Mouse (Mus musculus): ENCODE data around the gene Smim24.

Gene Smim24

GRCm38 (mm10) chr10:81433541-81434289 is 40.9 kb downstream of the Smim24 start:
- in situ Hi-C loops (cut with MboI, MseI): no loop called here

GRCm38 (mm10) chr10:81434361-81435263 is 41.8 kb downstream of the Smim24 start:
- in situ Hi-C loops (cut with MboI, MseI): no loop called here

- in situ Hi-C loops (cut with MboI, MseI): no loop called here
These were observed 42.6 kb downstream of the Smim24 start for GRCm38 (mm10) chr10:81435436-81435835.

GRCm38 (mm10) chr10:81441019-81441418 is 48.2 kb downstream of the Smim24 start:
- in situ Hi-C loops (cut with MboI, MseI): loop anchor here in 1 of 2 experiments (5.0 kb wide), 1 partner anchor 49 kb away; the partner anchor contains the start of gene Smim24
